Mouse (Mus musculus): ENCODE measurements around the gene Afg1l.

The Afg1l gene

GRCm38 (mm10) chr10:42478341-42478720 lies at the start of gene Afg1l:
Gene Afg1l, minus strand, starts transcription at chr10:42478565.
- DNase-seq, result peak; percentile 95 to 98

GRCm38 (mm10) chr10:42525682-42526081 lies 47.3 kb upstream of the Afg1l start:
- DNase-seq, result no peak

- no peak for DNase-seq
Measured at GRCm38 (mm10) chr10:42523556-42524162, 45.3 kb upstream of the Afg1l start.

- no peak for DNase-seq
Measured at GRCm38 (mm10) chr10:42522912-42523311, 44.5 kb upstream of the Afg1l start.

GRCm38 (mm10) chr10:42521315-42521981 lies 43.1 kb upstream of the Afg1l start:
- DNase-seq, result no peak

GRCm38 (mm10) chr10:42518363-42518762 lies 40.0 kb upstream of the Afg1l start:
- no peak for DNase-seq

- no peak for DNase-seq
Measured at GRCm38 (mm10) chr10:42514125-42514524, 35.8 kb upstream of the Afg1l start.

- no peak for DNase-seq
Measured at GRCm38 (mm10) chr10:42511184-42512135, 33.1 kb upstream of the Afg1l start.

- DNase-seq, result no peak
Measured at GRCm38 (mm10) chr10:42510141-42510540, 31.8 kb upstream of the Afg1l start.

GRCm38 (mm10) chr10:42504096-42504710 lies 25.8 kb upstream of the Afg1l start:
- no peak for DNase-seq

GRCm38 (mm10) chr10:42502349-42503111 lies 24.2 kb upstream of the Afg1l start:
- peak in 1 of 2 experiments; percentile 72 for DNase-seq

- peak; percentile 95 to 97 for DNase-seq
Measured at GRCm38 (mm10) chr10:42501775-42502348, 23.5 kb upstream of the Afg1l start, which contains the start of gene Snx3. Gene Snx3, plus strand, starts transcription at chr10:42502030.

GRCm38 (mm10) chr10:42501161-42501560 lies 22.8 kb upstream of the Afg1l start:
- no peak for DNase-seq

GRCm38 (mm10) chr10:42500611-42501010 lies 22.2 kb upstream of the Afg1l start:
- no peak for DNase-seq

GRCm38 (mm10) chr10:42493000-42493399 lies 14.6 kb upstream of the Afg1l start:
- DNase-seq, result no peak

GRCm38 (mm10) chr10:42492027-42492771 lies 13.8 kb upstream of the Afg1l start:
- DNase-seq, result no peak

- DNase-seq, result no peak
Measured at GRCm38 (mm10) chr10:42491158-42491557, 12.8 kb upstream of the Afg1l start.

GRCm38 (mm10) chr10:42488606-42489296 lies 10.4 kb upstream of the Afg1l start:
- DNase-seq, result no peak

- DNase-seq, result no peak
Measured at GRCm38 (mm10) chr10:42480719-42481118, 2.4 kb upstream of the Afg1l start.

Measured in cerebellum, postnatal 25 days (tissue).